In genomic region chr9:60306241-60306640, GRCm38 (mm10) we compare ENCODE assay signal across 9 mouse cellular contexts.
A peak's percentile ranks its signal among the peaks of the same experiment; 100 is the strongest.
DNase-seq lines count a peak whose midpoint lies in the region; ATAC-seq lines count a peak whose summit lies in the region.
"Had no signal": no experiment of that assay in that cellular context is flagged by ENCODE, and none has a peak within 500 bp of the region (broad histone marks: within the 10 kb centered on the region; RNA-seq: fewer than 3 reads in every experiment).

No protein-coding gene starts in this region.

- H3K9me3 ChIP-seq in midbrain, embryonic 10.5 days (replicated peaks) = no peaks in the 10 kb centered on the region; the same call in 1 of the 2 replicates
- H3K9me3 ChIP-seq in midbrain, embryonic 11.5 days (ENCODE audit: control insufficient read depth, low read length) = no peaks in the 10 kb centered on the region; the same call in 1 of the 2 replicates
- no peaks in the 10 kb centered on the region for H3K9me3 ChIP-seq in stomach, embryonic 15.5 days
- H3K9me3 ChIP-seq: forebrain, embryonic 15.5 days had no signal

- H3K4me3 ChIP-seq in midbrain, embryonic 10.5 days = no peak overlapping the region
- no peak overlapping the region for H3K4me3 ChIP-seq in midbrain, embryonic 11.5 days (ENCODE audit: low read depth, low read length)
- H3K4me3 ChIP-seq in stomach, embryonic 15.5 days (replicated peaks) = no peak overlapping the region
- H3K4me3 ChIP-seq: forebrain, embryonic 15.5 days had no signal

- no peak overlapping the region for H3K4me2 ChIP-seq in midbrain, embryonic 11.5 days
- H3K4me2 ChIP-seq in stomach, embryonic 15.5 days = no peak overlapping the region
- H3K4me2 ChIP-seq: forebrain, embryonic 15.5 days had no signal

- WGBS in midbrain, embryonic 10.5 days = 82% methylated on average over 4 of the region's 4 CpGs
- 94% methylated on average over 4 of the region's 4 CpGs for WGBS in midbrain, embryonic 11.5 days
- 65% methylated on average over 4 of the region's 4 CpGs for WGBS in stomach, embryonic 15.5 days

- H3K36me3 ChIP-seq in midbrain, embryonic 10.5 days = no peaks in the 10 kb centered on the region
- no peaks in the 10 kb centered on the region for H3K36me3 ChIP-seq in midbrain, embryonic 11.5 days (ENCODE audit: control insufficient read depth, insufficient read depth, low read length)
- H3K36me3 ChIP-seq in stomach, embryonic 15.5 days = no peaks in the 10 kb centered on the region
- H3K36me3 ChIP-seq: forebrain, embryonic 15.5 days had no signal

- ATAC-seq in midbrain, embryonic 11.5 days (ENCODE audit: low FRiP score) = no peak
- no peak for ATAC-seq in stomach, embryonic 15.5 days (ENCODE audit: insufficient read depth, low FRiP score, low read depth)
- ATAC-seq: forebrain, embryonic 15.5 days; inflammation-experienced regulatory T-cells, adult 6 months had no signal

- H3K27me3 ChIP-seq in midbrain, embryonic 10.5 days (ENCODE audit: low read depth, poor library complexity, severe bottlenecking) = no peaks in the 10 kb centered on the region
- no peaks in the 10 kb centered on the region for H3K27me3 ChIP-seq in midbrain, embryonic 11.5 days (ENCODE audit: control insufficient read depth, insufficient read depth, low read length)
- no peaks in the 10 kb centered on the region for H3K27me3 ChIP-seq in stomach, embryonic 15.5 days (replicated peaks)
- H3K27me3 ChIP-seq: forebrain, embryonic 15.5 days had no signal

- peaks cover 24% of the 10 kb centered on the region for H3K4me1 ChIP-seq in midbrain, embryonic 10.5 days
- peaks cover 4% of the 10 kb centered on the region; the same call in 1 of the 2 replicates for H3K4me1 ChIP-seq in midbrain, embryonic 11.5 days (ENCODE audit: control insufficient read depth, insufficient read depth, low read length)
- peaks cover 5% of the 10 kb centered on the region; the same call in 1 of the 2 replicates for H3K4me1 ChIP-seq in stomach, embryonic 15.5 days

- DNase-seq in midbrain, embryonic 10.5 days (ENCODE audit: low spot score) = no peak
- DNase-seq in midbrain, embryonic 11.5 days (ENCODE audit: low spot score, missing footprints) = no peak
- peak; percentile 74 to 78 for DNase-seq in cerebellum, postnatal 14 days
- DNase-seq in kidney, adult 8-10 months = peak; percentile 39 to 65
- DNase-seq in spleen, adult 18-20 months = no peak
- no peak for DNase-seq in thymus, postnatal 25 days

- H3K27ac ChIP-seq in midbrain, embryonic 10.5 days (replicated peaks) = 0 out of 2 replicates have a peak overlapping the region, but pooled peaks have one; percentile 23
- no peak overlapping the region for H3K27ac ChIP-seq in midbrain, embryonic 11.5 days (ENCODE audit: low read depth, low read length)
- H3K27ac ChIP-seq in stomach, embryonic 15.5 days = peak overlapping the region; percentile 31; the same call in 1 of the 2 replicates
- H3K27ac ChIP-seq: forebrain, embryonic 15.5 days had no signal

- H3K9ac ChIP-seq in midbrain, embryonic 11.5 days (ENCODE audit: low read length) = no peak overlapping the region
- no peak overlapping the region for H3K9ac ChIP-seq in stomach, embryonic 15.5 days
- H3K9ac ChIP-seq: forebrain, embryonic 15.5 days had no signal

Comparison
In these comparisons a context has a peak if more than half of its experiments do, and no peak if none do; other contexts are left out.
1. DNase-seq: peak in cerebellum, postnatal 14 days (2 of 2) and kidney, adult 8-10 months (2 of 2); none in midbrain, embryonic 10.5 days (single experiment), midbrain, embryonic 11.5 days (single experiment), spleen, adult 18-20 months (0 of 2) and thymus, postnatal 25 days (single experiment).